Mouse (Mus musculus) lung, adult 2 months (tissue): ENCODE data around the gene Olfr160.

Experiments used
- CTCF ChIP-seq: fragments of 200-500 bp; IDR thresholded peaks from 2 replicates; pipeline ENCODE4 v1.5.1; 2011; ENCODE audit warnings: mild to moderate bottlenecking, low read length, control low read depth; ENCODE audit not compliant: insufficient read depth
- POLR2A ChIP-seq: fragments of 200-500 bp; IDR thresholded peaks from 2 replicates; pipeline ENCODE4 v1.6.1; 2011; ENCODE audit warnings: low read depth, mild to moderate bottlenecking, control low read depth, low read length, borderline replicate concordance; ENCODE audit errors: extremely low read depth

GRCm38 (mm10) chr9:37689970-37690686, 25.9 kb downstream of the Olfr160 start:
- TF ChIP-seq CTCF (peak; percentile 31; the same call in 1 of the 2 replicates), POLR2A (no peak)
